Mouse (Mus musculus) cerebellum, postnatal 14 days (tissue): ENCODE results near the gene Il15ra.
A peak's percentile ranks its signal among the peaks of the same experiment; 100 is the strongest.

ENCODE experiments used
- DNase-seq, 2 experiments: peaks; one replicate each; pipeline ENCODE4 v3.0.0; 2021; ENCODE audit warnings: mixed read lengths in 2 of 2

The Il15ra gene

DNA sequence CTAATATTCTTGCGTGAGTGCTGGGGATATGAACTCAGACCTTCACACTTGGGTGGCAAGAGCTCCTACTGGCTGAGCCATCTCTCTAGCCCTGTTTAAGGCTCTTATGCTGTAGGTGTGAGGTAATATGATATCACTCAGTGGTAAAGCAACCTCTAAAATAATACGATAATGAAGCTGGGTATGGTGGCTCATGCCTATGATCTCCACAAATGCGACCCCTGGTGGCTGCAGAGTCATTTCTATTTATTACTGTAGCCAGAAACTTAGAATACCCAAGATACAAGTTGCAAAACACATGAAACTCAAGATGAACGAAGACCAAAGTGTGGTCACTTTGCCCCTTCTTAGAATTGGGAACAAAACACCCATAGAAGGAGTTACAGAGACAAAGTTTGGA, 5.0 kb downstream of the Il15ra start:
- peak; percentile 25 to 50 for DNase-seq

DNA sequence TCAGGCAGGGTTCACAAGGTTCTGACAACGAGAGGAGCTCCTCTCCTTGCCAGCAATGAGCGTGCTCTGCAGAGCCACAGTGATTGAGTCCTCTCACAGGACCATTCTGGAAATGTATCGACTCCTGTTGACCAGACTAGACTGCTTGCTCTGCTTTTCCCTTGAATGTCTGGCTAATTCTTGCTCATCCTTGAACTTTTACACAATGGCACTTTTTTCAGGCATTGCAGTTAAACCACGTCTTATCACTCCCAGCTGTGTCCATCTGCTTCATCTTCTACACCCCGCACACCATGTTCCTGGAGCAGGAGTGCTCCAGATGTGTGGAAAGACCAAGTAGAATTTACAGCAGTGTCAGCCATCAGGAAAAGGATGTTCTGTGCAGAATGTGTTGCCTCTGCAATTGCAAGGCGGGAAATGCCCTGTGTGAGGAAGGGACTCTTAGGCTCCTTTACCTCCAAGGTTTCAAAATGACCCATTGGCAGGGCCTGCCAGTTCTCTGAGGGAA, 7.4 kb downstream of the Il15ra start:
- no peak for DNase-seq

DNA sequence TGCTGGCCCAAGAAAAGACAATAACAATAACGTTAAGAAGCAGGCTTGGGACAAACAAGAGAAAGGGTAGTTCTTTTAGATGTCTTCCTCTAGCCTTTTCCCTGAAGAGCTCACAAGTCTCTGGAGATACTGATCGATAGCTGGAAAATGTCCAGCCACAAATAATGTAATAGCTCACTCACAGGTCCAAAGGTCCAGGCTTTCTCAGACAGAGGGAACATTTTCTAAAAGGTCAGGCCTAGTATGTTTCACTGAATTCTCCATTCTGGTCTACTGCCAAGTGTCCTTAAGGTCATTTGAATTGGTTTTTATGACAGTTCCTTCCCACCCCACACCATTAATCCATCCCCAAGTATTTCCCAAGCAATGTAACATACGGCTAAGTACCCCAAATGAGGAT, 7.9 kb downstream of the Il15ra start:
- no peak for DNase-seq

DNA sequence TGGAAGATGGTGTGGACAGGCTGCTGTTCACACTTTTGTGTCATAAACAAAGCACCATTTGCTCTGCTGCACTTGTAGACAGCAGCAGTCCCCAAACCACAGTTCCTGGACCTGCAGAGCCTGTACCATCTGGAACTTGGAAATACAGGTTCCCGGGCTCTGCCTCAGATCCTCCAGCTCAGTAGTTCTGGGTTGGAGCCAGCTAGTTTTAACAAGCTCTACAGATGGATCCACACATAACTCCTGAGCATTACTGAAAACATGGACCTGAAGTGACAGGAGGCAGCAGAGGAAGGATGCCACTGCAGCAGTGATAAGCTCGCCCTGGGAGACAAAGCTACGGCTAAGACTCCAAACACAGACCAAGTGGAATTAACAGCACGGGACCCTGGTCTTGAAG, 9.4 kb downstream of the Il15ra start:
- DNase-seq, result peak; percentile 11 to 26

DNA sequence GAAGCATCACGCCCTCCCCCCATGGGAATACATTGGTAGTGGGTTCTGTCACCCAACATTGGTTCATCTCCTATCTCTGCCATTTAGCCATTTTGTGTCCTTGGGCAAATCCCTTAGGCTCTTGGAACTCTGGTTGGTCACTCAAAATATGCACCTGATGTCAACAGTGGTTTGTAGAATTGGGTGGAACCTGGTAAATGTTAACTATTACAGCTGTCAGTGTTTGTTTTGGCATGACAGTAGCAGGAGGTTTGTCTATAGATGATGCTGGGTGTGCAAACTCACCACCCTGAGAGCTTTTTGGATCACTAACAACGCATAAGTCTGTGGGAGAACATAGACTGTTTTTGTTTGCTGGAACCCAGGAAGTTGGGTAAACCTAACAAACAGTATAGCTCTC, 13.5 kb downstream of the Il15ra start:
- DNase-seq, result no peak

DNA sequence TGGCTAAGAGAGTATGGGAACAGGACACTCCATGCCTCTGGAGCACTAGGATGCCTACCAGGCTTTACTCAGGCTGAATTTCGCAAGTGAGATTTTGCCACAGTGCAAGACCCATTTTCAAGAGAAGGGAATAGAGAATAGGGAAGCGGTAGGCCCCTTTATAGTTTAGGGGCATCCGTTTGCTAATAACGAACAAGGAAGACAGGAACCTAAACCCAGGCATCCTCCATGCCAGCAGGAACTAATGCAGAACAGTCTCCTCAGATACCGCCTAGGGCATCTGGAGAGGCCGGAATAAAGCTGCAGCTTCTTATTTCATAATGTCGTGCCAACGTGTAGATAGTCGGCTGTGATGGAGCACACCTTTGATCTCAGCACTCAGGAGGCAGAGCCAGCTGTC, 17.5 kb downstream of the Il15ra start:
- DNase-seq, result no peak

DNA sequence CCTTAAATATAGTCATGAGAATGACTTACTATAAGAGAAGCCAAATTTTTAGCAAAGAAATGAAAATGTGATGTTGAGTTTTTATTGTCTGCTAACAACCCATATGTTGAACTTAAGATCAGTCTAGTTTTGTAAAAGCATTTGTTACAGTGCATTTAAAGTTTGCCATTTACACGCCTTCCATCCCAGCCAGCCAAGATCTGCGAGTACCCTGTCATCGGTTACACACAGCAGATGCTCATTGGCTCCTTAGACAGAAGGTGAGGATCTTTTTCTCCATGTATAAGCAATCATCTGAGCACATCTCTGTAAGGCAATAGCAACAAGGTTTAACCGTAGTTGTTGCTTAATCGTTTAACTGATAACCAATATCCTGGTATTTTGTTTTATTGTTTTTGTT, 22.5 kb downstream of the Il15ra start:
- DNase-seq, result no peak

DNA sequence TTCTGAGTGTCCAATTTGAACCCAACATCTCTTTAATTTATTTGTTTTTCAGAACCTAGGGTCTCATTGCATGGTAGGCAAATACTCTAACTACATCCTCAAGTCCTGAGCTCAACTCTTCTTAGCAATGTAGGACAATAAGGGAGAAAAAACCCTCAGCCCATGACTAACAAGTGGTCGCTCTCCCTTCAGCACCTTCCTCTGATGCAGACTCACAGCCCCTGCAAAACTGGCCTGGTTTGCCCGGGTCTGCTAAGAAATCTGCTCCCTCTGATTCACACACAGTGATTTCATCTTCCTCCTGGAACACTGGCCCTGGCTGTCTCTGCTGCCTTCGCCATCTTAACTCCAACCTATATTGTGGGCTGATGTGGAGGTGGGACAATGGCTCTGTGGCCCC, 24.0 kb downstream of the Il15ra start:
- DNase-seq, result no peak

DNA sequence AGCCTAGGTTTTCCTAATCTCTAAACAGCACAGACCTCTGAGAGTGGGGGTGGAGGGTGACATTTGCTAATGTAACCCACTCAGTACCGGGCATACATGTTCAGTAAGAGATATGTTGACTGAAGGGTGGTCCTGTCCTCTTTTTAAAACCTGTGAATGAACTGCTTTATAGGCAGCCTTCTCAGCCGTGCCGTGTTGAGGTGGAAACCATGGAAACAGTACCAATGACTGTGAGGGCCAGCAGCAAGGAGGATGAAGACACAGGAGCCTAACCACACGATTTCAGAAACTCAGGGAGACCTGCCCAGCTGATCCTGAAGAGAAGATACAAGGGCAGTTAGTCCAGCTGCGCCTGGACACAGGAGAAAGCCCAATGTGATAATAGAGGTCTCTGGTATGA, 27.9 kb downstream of the Il15ra start:
- no peak for DNase-seq

DNA sequence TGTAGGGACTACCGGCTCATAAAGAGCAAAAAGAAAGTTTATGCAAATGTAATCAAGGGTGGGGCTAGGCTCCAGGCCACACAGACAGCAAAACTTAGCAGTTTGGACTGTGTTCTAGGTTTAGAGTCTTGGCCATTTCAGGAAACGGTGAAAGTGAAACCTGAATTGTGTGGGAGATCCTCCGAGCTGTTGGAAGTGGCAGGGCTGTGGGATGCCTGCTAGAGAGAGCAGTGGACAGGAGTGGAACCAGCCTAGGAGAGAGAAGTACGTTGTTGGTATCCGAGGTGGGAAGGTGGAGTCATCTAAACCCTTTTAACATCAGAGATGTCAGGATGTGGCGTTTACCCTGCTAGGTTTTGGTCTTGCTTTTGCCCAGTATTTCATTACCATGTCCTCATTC, 30.8 kb downstream of the Il15ra start:
- no peak for DNase-seq

DNA sequence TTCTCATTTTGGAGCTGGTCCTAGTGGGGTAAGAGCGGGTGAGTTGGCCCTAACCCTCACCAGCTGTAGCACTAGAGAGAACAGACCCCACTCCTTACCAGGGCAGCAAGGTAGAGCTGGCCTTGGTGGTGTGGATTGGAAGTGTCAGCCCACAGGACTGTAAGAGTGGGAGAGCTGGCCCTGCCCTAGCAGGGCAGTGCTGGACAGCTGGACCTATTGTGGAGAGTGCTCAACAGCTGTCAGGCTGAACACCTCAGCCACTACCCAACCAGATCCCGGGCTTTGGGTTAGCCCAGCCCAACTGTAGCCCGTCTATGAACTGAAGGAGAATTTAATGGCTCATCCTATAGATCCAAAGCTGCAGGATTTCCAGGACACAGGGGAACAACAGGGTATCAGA, 33.7 kb downstream of the Il15ra start:
- no peak for DNase-seq

DNA sequence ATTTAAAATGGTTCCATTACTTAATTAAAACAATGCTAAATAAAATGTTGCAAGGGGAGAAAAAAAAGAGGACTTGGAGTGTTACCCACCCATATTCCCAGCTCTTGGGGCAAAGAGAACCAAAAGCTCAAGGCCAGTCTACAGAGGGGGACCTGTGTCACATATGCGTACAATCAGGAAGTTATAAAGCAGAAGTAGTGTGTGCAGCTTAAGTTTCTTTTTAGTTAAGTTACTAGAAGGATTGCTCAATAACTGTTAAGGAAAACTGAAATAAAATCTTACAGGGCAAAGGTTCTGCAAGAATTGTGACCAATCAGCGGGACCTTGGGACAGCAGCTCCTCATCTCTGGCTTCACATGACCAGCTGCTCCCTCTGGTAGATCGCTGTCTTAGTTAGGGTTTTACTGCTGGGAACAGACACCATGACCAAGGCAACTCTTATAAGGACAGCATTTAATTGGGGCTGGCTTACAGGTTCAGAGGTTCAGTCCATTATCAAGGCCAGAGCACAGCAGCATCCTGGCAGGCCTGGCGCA, 34.5 kb downstream of the Il15ra start:
- DNase-seq, result no peak

DNA sequence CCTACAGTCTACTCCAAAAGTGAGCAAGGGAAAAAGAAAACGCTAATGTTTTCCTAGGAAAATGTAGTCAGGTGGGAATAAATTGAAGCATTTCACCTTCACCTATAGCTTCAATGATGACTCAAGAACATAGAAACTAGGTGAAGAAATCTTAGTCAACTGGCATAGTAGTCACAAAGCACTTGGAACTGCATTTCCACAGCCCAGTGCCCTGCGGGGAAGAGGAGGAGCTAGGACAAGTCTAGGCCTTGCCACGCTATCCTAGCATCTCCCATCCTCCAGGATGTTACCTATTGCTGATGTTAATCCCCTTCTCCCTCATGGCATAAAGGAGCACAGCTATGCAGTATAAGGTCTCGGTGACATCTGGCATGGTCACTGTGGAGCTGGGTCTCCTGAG, 57.5 kb downstream of the Il15ra start:
- no peak for DNase-seq

DNA sequence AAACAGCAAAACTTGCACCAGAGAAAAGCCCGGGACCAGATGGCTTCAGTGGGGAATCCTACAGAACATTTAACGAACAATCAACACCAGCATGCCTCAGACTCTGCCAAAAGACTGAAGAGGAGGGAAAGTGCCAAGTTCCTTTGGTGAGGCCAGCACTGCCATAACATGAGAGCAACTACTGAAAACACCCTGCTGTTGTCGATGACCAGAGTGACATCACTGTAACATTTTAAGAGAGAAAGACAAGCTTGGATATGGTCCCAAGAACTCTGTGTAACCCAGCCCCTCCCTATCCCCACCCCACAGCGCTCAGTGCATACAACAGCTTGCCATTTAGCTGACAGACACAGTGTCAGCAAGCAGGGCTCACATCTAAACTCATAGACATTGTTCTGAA, 60.6 kb downstream of the Il15ra start:
- peak; percentile 26 to 65 for DNase-seq

DNA sequence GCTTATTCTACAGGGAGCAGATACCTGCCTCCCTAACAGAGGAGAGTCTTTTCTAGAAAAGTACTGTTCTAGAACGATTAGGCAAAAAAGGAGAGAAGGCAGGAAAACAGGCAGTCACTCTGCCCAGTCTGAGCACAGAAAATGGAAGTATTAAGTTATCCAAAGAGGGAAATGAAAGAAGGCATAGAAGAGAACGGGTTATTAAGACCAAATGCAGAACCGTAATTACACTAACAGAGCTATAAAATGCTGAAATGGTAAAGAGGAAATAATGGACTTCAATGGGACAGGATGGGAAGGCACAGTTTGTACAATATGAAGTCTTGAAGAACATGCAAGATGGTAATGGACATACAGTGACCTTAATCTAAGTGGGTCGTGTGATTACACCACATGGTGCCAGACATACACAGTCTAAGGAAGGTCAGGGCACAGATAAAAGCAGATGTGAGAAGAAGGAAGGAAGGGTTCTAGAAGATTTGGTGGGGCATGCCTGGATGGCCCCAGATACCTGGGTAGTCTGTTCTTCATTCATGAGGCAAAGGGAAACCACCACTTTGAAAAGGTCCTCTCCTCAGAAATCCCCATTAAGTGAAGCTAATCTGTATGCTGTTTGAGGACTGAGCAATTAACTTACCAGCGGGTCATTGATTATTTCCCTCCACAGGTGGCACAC, 61.5 kb downstream of the Il15ra start:
- DNase-seq, result no peak

DNA sequence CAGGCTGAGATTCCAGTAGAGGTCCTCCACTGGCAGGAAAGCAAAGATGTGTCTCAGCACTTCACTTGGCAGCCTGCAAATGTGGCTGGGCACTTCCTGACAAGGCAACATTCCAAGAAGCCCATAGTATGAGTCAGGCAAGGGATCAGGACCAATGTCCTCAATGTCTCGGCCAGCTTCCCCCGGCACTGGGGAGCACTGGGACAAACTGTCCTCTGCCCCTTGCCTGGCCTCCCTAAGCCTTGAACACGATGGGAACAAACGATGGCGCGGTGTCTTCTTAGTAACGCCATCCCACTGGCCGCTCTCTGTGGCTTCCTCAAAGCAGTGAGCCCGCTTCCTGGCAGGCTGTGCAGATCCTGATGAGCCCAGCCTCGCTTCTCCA, 62.1 kb downstream of the Il15ra start:
- peak; percentile 9 to 22 for DNase-seq

DNA sequence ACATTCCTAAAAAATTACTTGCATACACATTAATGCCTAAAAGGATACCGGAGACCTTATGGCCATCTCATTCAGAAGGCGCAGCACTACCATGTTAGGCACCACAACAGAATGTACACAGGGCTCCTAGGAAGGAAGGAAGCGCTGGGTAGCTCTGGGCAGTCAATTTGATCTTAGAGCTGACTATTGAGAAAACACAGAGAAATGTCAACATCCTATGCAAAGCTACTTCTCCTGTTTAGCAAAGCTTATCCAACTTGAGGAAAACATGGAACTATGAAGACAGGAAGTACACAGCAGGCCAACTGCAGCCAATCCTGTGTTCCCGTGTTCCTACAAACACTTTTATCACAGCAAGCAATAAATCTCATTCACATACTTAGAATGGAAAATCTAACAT, 66.6 kb downstream of the Il15ra start:
- DNase-seq, result no peak

DNA sequence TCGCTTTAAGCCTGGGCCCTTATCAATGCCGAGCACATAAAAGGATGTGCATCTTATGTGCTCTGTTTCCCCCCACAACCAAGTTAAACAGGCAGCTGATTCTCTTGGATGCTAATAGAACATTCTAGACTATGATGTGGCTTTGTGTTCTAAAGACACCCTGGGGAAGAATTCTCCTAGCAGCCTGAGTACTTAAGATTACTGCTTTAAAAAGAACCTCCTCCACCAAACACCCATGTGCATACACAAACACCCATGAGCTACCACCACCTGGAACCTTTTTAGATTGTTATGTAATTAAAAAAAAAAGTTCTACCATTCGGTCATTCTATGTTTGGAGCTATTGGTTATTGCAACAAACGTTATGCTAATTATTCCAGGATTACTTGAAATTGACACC, 67.3 kb downstream of the Il15ra start:
- no peak for DNase-seq

DNA sequence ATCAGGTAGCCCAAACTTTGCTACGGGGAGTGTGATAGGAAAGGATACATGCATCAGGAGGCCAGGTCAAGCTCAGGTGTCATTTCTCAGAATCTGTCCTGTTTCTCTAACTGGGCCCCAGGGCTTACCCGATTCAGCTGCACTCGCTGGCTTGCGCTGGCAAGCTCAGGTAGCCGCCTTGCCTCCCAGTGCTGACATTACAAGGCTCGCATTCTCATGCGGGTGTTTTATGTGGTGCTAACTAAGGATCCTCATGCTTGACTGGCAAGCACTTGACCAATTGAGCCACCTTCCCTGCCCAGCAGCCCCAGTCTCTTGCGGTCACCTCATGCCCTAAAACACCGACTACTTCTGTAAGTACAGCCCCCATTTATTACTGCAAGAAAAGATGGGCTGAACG, 69.3 kb downstream of the Il15ra start:
- no peak for DNase-seq

DNA sequence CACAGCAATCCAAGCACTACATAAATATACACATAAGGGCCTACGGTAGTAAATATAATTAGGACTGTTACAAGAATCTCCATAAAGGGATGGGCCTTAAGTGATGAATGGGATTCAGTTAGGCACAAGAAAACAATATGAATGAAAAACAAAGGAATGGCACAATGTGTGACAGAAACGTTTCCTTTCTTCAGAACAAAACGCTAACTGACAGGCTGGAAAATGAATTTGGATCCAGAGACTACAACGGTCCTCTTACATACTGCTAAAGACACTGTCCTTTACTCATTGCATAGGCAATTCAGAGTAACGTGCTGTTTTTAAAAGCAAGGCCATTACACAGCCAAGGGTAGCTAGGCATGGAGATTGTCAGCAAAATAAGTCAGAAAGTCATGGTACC, 70.0 kb downstream of the Il15ra start:
- DNase-seq, result no peak

DNA sequence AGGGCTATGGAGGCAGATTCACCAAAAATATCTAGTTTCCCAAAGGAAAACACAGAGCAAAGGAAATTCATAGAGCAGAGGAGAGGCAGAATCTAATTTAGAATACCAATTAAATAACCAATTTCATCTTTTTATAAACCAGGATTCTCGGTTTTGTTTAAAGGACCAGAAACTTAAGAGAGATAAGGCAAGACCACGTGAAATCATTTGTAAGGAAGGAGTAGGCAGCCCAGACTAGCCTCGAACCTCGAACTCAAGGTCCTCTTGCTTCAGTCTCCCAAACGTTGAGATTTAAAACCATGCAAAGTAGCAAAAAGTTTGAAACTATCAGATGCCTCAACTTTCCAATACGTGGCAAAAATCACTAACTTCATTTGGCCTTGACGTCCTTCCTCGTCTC, 71.3 kb downstream of the Il15ra start:
- DNase-seq, result no peak

DNA sequence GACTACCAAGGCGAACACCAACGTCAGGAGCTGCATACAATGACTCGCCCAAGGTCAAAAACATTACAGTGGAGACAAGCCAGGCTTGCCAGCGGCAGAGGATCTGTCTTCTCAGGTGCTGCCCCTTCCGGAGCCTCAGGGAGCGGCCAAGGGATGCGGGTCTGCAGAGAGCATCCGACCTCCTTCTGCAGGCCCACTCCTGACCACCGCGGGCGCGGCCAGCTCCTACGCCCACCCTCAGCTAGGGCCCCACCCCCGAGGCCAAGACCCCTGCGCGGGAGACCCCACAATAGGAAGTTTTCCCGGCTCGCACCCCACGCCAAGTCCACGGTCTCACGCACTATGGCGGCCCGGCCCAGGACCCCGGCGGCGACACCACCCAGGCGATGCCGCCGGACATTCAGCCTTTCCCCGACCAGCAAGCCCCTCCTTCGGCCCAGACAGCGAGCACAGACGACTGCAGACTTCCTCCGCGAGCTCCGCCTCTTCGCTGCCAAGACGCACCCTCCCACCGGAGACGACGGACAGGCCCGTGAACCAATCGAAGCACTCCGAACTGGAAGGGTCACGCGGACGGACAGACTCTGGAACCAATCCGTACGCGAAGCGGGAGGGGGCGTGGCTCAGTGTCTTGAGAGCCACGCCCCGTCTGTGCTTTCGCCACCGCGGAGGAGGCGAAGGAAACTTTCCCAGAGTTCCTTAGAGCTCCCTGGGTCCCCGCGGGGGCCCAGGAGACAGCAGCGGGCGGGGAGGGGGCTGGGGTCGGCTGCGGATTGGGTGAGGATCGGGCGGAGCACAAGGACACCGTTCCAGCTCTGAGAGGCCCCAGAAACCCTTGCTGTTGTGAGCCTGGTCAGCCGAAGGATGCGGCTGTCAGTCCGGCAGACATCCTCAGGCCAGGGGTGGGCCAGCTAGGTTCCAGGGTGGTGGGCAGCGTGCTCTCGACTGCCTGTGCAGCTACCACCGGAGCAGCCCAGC, 72.3 kb downstream of the Il15ra start, which contains the start of the genes Fbh1 and Ankrd16:
TSS of gene Fbh1 (minus strand) at position 492 of the 978 bp plus-strand sequence.
TSS of gene Ankrd16 (plus strand) at position 786 of the 978 bp plus-strand sequence.
- DNase-seq, result peak; percentile 100

DNA sequence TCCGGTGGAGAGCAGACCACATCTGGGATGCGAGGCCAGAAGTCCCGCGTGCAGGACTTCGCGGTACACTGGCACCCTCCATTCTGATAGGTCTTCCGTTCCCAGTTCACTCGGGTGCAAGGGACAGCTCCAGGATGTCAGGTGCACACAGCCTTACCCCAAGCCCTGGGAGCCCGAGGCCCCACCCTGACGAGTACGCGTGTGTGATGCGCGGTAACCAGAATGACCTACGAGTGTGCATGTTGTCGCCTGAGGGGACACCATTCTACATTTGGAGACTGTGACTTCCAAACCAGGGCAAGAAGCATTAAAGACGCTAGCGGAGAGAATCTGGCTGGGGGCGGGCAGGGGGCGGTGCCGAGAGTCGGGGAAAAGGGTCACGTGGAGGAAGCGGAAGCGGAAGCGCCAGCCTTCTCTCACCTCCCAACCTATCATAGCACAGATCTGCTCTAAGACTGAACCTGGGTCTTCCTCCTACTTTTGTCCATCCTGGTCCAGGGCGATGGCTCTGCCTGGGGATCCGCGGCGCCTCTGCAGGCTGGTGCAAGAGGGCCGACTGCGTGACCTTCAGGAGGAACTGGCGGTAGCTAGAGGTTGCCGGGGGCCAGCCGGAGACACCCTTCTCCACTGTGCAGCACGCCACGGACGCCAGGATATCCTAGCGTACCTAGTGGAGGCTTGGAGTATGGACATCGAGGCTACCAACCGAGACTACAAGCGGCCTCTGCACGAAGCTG, 73.2 kb downstream of the Il15ra start:
- peak; percentile 87 to 92 for DNase-seq
